Mouse (Mus musculus) liver, embryonic 14.5 days (tissue): ENCODE measurements at regions not wholly inside any gene's neighbourhood (a gene's known extent, or its start where the extent isn't known, plus 50 kb on each side); places are given as distances from the start of the nearest gene placed in this dataset.

ENCODE experiments used
- ATAC-seq: fragments of 200-750 bp; cut with Nextera tagmentation; 2 replicates; pipeline ENCODE4 v1.8.0; 2017; ENCODE audit warnings: moderate number of reproducible peaks, mild to moderate bottlenecking, moderate library complexity; ENCODE audit not compliant: insufficient read depth
- DNase-seq, 3 experiments: peaks; one replicate each; pipeline ENCODE4 v3.0.0-alpha.2; 2012 to 2013; ENCODE audit warnings: low read depth in 3 of 3, low spot score in 3 of 3
- H3K27ac ChIP-seq: fragments of 300-500 bp; sonication (generic); 2 replicates; pipeline ENCODE4 v1.5.1; 2014; ENCODE audit warnings: moderate library complexity, mild to moderate bottlenecking, control low read depth, inconsistent platforms
- H3K27me3 ChIP-seq: fragments of 300-500 bp; sonication (generic); 2 replicates; pipeline ENCODE4 v1.6.1; 2014; ENCODE audit warnings: mild to moderate bottlenecking, low read length, moderate library complexity; ENCODE audit not compliant: control insufficient read depth, insufficient read depth
- H3K36me3 ChIP-seq: fragments of 300-500 bp; sonication (generic); replicated peaks from 2 replicates; pipeline ENCODE4 v1.6.1; 2014; ENCODE audit warnings: low read depth; ENCODE audit not compliant: control insufficient read depth, insufficient read depth
- H3K4me1 ChIP-seq, 2 experiments: fragments of 200-500 bp in 1 of 2; fragments of 300-500 bp in 1 of 2; sonication (generic) in 1 of 2; replicated peaks; 2 replicates each; pipeline ENCODE4 v1.6.1; 2012 to 2014; ENCODE audit warnings: antibody characterized with exemption in 1 of 2, inconsistent platforms in 1 of 2, low read length in 1 of 2; ENCODE audit not compliant: control insufficient read depth in 2 of 2, insufficient read depth in 2 of 2
- H3K4me2 ChIP-seq: fragments of 300-500 bp; sonication (generic); 2 replicates; pipeline ENCODE4 v1.6.1; 2014; ENCODE audit warnings: low read depth, mild to moderate bottlenecking, control low read depth, moderate library complexity
- H3K4me3 ChIP-seq, 2 experiments: fragments of 200-500 bp in 1 of 2; fragments of 300-500 bp in 1 of 2; sonication (generic) in 1 of 2; 2 replicates each; pipeline ENCODE4 v1.5.1; 2012 to 2014; ENCODE audit warnings: low read depth in 2 of 2, low read length in 2 of 2, mild to moderate bottlenecking in 2 of 2, control low read depth in 1 of 2, inconsistent platforms in 1 of 2, moderate library complexity in 1 of 2; ENCODE audit not compliant: insufficient read depth in 1 of 2
- H3K9ac ChIP-seq: fragments of 300-500 bp; sonication (generic); replicated peaks from 2 replicates; pipeline ENCODE4 v1.6.1; 2014; ENCODE audit warnings: mild to moderate bottlenecking, control low read depth, moderate library complexity
- H3K9me3 ChIP-seq: fragments of 300-500 bp; sonication (generic); 2 replicates; pipeline ENCODE4 v1.6.1; 2016; ENCODE audit warnings: low read length, mixed read lengths; ENCODE audit not compliant: control insufficient read depth
- CTCF ChIP-seq: IDR thresholded peaks from 2 replicates; pipeline ENCODE4 v1.5.1; 2016; ENCODE audit warnings: antibody characterized with exemption, low read depth, control low read depth
- EP300 ChIP-seq: IDR thresholded peaks from 2 replicates; pipeline ENCODE4 v1.6.1; 2016; ENCODE audit warnings: antibody characterized with exemption, low read depth
- WGBS: fragments of 180-500 bp; shearing (Covaris S2); extraction: QIAGEN DNeasy Blood & Tissue Kit; methylation state at CpG from one replicate; pipeline ENCODE4 v1.1.7; 2014; ENCODE audit not compliant: insufficient replicate concordance; 5-methylcytosine and 5-hydroxymethylcytosine counted together

GRCm38 (mm10) chr6:25287591-25287990 lies 331.5 kb upstream of the Tmem229a start:
- H3K27me3 ChIP-seq = no peaks in the 10 kb centered on the region
- no peaks in the 10 kb centered on the region for H3K4me1 ChIP-seq
- TF ChIP-seq CTCF = no peak
- no peak for TF ChIP-seq EP300
- no peak overlapping the region for H3K4me3 ChIP-seq
- H3K36me3 ChIP-seq = no peaks in the 10 kb centered on the region
- H3K9me3 ChIP-seq = no peaks in the 10 kb centered on the region
- no peak overlapping the region for H3K4me2 ChIP-seq
- H3K9ac ChIP-seq = no peak overlapping the region
- no peak for ATAC-seq
- 62% methylated on average over 4 of the region's 4 CpGs for WGBS
- no peak for DNase-seq
- H3K27ac ChIP-seq = no peak overlapping the region

- 60% methylated on average over 6 of the region's 6 CpGs for WGBS
- no peak overlapping the region for H3K4me3 ChIP-seq
- H3K36me3 ChIP-seq = no peaks in the 10 kb centered on the region
- H3K27ac ChIP-seq = no peak overlapping the region
- H3K4me2 ChIP-seq = no peak overlapping the region
- ATAC-seq (no peak), DNase-seq (no peak)
- no peaks in the 10 kb centered on the region for H3K9me3 ChIP-seq
- H3K27me3 ChIP-seq = no peaks in the 10 kb centered on the region
- TF ChIP-seq CTCF (no peak), EP300 (no peak)
- no peaks in the 10 kb centered on the region for H3K4me1 ChIP-seq
- no peak overlapping the region for H3K9ac ChIP-seq
Measured at GRCm38 (mm10) chr6:25286313-25286712, 330.2 kb upstream of the Tmem229a start.

GRCm38 (mm10) chr6:25278509-25278908 lies 322.4 kb upstream of the Tmem229a start:
- H3K9ac ChIP-seq = no peak overlapping the region
- WGBS = 52% methylated on average over 1 of the region's 1 CpGs
- H3K9me3 ChIP-seq = no peaks in the 10 kb centered on the region
- no peak overlapping the region for H3K27ac ChIP-seq
- no peaks in the 10 kb centered on the region for H3K4me1 ChIP-seq
- no peaks in the 10 kb centered on the region for H3K36me3 ChIP-seq
- DNase-seq (no peak), ATAC-seq (no peak)
- no peak overlapping the region for H3K4me2 ChIP-seq
- H3K4me3 ChIP-seq = no peak overlapping the region
- H3K27me3 ChIP-seq = no peaks in the 10 kb centered on the region
- TF ChIP-seq EP300 (no peak), CTCF (no peak)

- Histone ChIP-seq H3K36me3 (no peaks in the 10 kb centered on the region), H3K9ac (no peak overlapping the region), H3K27me3 (no peaks in the 10 kb centered on the region), H3K27ac (no peak overlapping the region), H3K9me3 (no peaks in the 10 kb centered on the region), H3K4me1 (no peaks in the 10 kb centered on the region), H3K4me2 (no peak overlapping the region), H3K4me3 (no peak overlapping the region)
- ATAC-seq (no peak), DNase-seq (no peak)
- WGBS = 37% methylated on average over 8 of the region's 8 CpGs
- no peak for TF ChIP-seq EP300
- TF ChIP-seq CTCF = no peak
Measured at GRCm38 (mm10) chr6:25277703-25278447, 321.8 kb upstream of the Tmem229a start.

GRCm38 (mm10) chr6:25276221-25276620 lies 320.1 kb upstream of the Tmem229a start:
- Histone ChIP-seq H3K27ac (no peak overlapping the region), H3K36me3 (no peaks in the 10 kb centered on the region), H3K9ac (no peak overlapping the region), H3K4me2 (no peak overlapping the region), H3K4me3 (no peak overlapping the region), H3K4me1 (no peaks in the 10 kb centered on the region), H3K9me3 (no peaks in the 10 kb centered on the region), H3K27me3 (no peaks in the 10 kb centered on the region)
- WGBS = 42% methylated on average over 2 of the region's 2 CpGs
- TF ChIP-seq CTCF (peak; percentile 37; the same call in 1 of the 2 replicates), EP300 (no peak)
- no peak for ATAC-seq
- peak in 1 of 3 experiments; percentile 1 for DNase-seq
